Mouse (Mus musculus) MEL (cell line): ENCODE measurements around the gene Agpat1. TPM values are rescaled to one million over a fixed set of nuclear protein-coding genes. Genes with fewer than 3 reads are reported as not detected.
A peak's percentile ranks its signal among the peaks of the same experiment; 100 is the strongest.

ENCODE experiments used
- DNase-seq: peaks from one replicate; pipeline ENCODE4 v3.0.0; 2011; ENCODE audit warnings: low read depth, low spot score
- H3K27ac ChIP-seq: 2 replicates; pipeline ENCODE4 v1.5.1; 2012; ENCODE audit warnings: low read depth, mild to moderate bottlenecking, control low read depth, low read length, moderate library complexity; ENCODE audit not compliant: control insufficient read depth
- H3K27me3 ChIP-seq, 2 experiments: fragments of 150-350 bp in 1 of 2; sonication (generic) in 1 of 2; 2 replicates each; pipeline ENCODE4 v1.6.1; 2012; ENCODE audit warnings: low read length in 2 of 2, mild to moderate bottlenecking in 2 of 2, improper control_type of control experiment in 1 of 2, moderate library complexity in 1 of 2; ENCODE audit not compliant: insufficient read depth in 2 of 2, control insufficient read depth in 1 of 2
- H3K36me3 ChIP-seq, 2 experiments: 2 replicates each; pipeline ENCODE4 v1.6.1; 2012 to 2014; ENCODE audit warnings: low read length in 2 of 2, improper control_type of control experiment in 1 of 2, inconsistent platforms in 1 of 2, mild to moderate bottlenecking in 1 of 2; ENCODE audit not compliant: insufficient read depth in 2 of 2, control insufficient read depth in 1 of 2
- H3K4me1 ChIP-seq, 2 experiments: fragments of 150-350 bp in 1 of 2; sonication (generic) in 1 of 2; 2 replicates each; pipeline ENCODE4 v1.6.1; 2012; ENCODE audit warnings: low read length in 2 of 2, improper control_type of control experiment in 1 of 2, mild to moderate bottlenecking in 1 of 2; ENCODE audit not compliant: insufficient read depth in 2 of 2, control insufficient read depth in 1 of 2
- H3K4me3 ChIP-seq, 2 experiments: fragments of 150-350 bp in 1 of 2; sonication (generic) in 1 of 2; 2 replicates each; pipeline ENCODE4 v1.5.1; 2012; ENCODE audit warnings: low read depth in 2 of 2, low read length in 2 of 2, mild to moderate bottlenecking in 2 of 2, moderate library complexity in 2 of 2, control low read depth in 1 of 2, improper control_type of control experiment in 1 of 2; ENCODE audit not compliant: control insufficient read depth in 1 of 2, insufficient read depth in 1 of 2
- H3K79me2 ChIP-seq: 2 replicates; pipeline ENCODE4 v1.6.1; 2012; ENCODE audit warnings: mild to moderate bottlenecking, low read length, moderate library complexity; ENCODE audit not compliant: control insufficient read depth, poor library complexity, insufficient read depth
- H3K9ac ChIP-seq: 2 replicates; pipeline ENCODE4 v1.6.1; 2012; ENCODE audit warnings: low read depth, mild to moderate bottlenecking, control low read depth, low read length, moderate library complexity; ENCODE audit not compliant: control insufficient read depth, poor library complexity, severe bottlenecking
- H3K9me3 ChIP-seq: fragments of 150-350 bp; sonication (generic); replicated peaks from 2 replicates; pipeline ENCODE4 v1.6.1; 2012; ENCODE audit warnings: mild to moderate bottlenecking, low read length, improper control_type of control experiment, moderate library complexity; ENCODE audit not compliant: insufficient read depth
- BHLHE40 ChIP-seq: IDR thresholded peaks from 2 replicates; pipeline ENCODE4 v1.6.1; 2012; ENCODE audit warnings: low read depth, mild to moderate bottlenecking, inconsistent platforms, low read length, improper control_type of control experiment, borderline replicate concordance
- CHD2 ChIP-seq: IDR thresholded peaks from 2 replicates; pipeline ENCODE4 v1.6.1; 2011; ENCODE audit warnings: low read length, improper control_type of control experiment
- E2F4 ChIP-seq: IDR thresholded peaks from 2 replicates; pipeline ENCODE4 v1.6.1; 2011; ENCODE audit warnings: low read depth, low read length, improper control_type of control experiment, borderline replicate concordance
- ELF1 ChIP-seq: IDR thresholded peaks from 2 replicates; pipeline ENCODE4 v1.6.1; 2014; ENCODE audit warnings: low read depth, mild to moderate bottlenecking, inconsistent platforms, low read length, improper control_type of control experiment, moderate library complexity
- EP300 ChIP-seq, 2 experiments: IDR thresholded peaks; 2 replicates each; pipeline ENCODE4 v1.6.1; 2011; ENCODE audit warnings: improper control_type of control experiment in 2 of 2, low read length in 2 of 2, low read depth in 1 of 2, mild to moderate bottlenecking in 1 of 2
- ETS1 ChIP-seq: IDR thresholded peaks from 2 replicates; pipeline ENCODE4 v1.6.1; 2012; ENCODE audit warnings: low read depth, mild to moderate bottlenecking, inconsistent platforms, low read length, improper control_type of control experiment, moderate library complexity
- GABPA ChIP-seq: IDR thresholded peaks from 2 replicates; pipeline ENCODE4 v1.6.1; 2012; ENCODE audit warnings: low read depth, mild to moderate bottlenecking, inconsistent platforms, low read length, improper control_type of control experiment, moderate library complexity
- HCFC1 ChIP-seq: IDR thresholded peaks from 2 replicates; pipeline ENCODE4 v1.6.1; 2012; ENCODE audit warnings: low read depth, mild to moderate bottlenecking, inconsistent platforms, low read length, improper control_type of control experiment, moderate library complexity
- JUND ChIP-seq: IDR thresholded peaks from 2 replicates; pipeline ENCODE4 v1.6.1; 2011; ENCODE audit warnings: low read depth, mild to moderate bottlenecking, improper control_type of control experiment, low read length
- MAFK ChIP-seq: IDR thresholded peaks from 2 replicates; pipeline ENCODE4 v1.6.1; 2011; ENCODE audit warnings: low read depth, mild to moderate bottlenecking, low read length, improper control_type of control experiment, borderline replicate concordance
- MAZ ChIP-seq: IDR thresholded peaks from 2 replicates; pipeline ENCODE4 v1.6.1; 2012; ENCODE audit warnings: low read depth, mild to moderate bottlenecking, inconsistent platforms, low read length, improper control_type of control experiment
- MEF2A ChIP-seq: IDR thresholded peaks from 2 replicates; pipeline ENCODE4 v1.6.1; 2014; ENCODE audit warnings: low read depth, mild to moderate bottlenecking, inconsistent platforms, low read length, improper control_type of control experiment; ENCODE audit not compliant: poor library complexity, insufficient replicate concordance, severe bottlenecking; ENCODE audit errors: extremely low read depth
- MXI1 ChIP-seq: IDR thresholded peaks from 2 replicates; pipeline ENCODE4 v1.6.1; 2011; ENCODE audit warnings: mild to moderate bottlenecking, low read depth, low read length, improper control_type of control experiment
- MYB ChIP-seq: IDR thresholded peaks from 2 replicates; pipeline ENCODE4 v1.6.1; 2011; ENCODE audit warnings: mild to moderate bottlenecking, low read depth, low read length, improper control_type of control experiment
- NELFE ChIP-seq: IDR thresholded peaks from 2 replicates; pipeline ENCODE4 v1.6.1; 2011; ENCODE audit warnings: low read depth, low read length, improper control_type of control experiment
- POLR2A ChIP-seq, 2 experiments: IDR thresholded peaks; 2 replicates each; pipeline ENCODE4 v1.6.1; 2011 to 2012; ENCODE audit warnings: low read length in 2 of 2, mild to moderate bottlenecking in 2 of 2, control low read depth in 1 of 2, improper control_type of control experiment in 1 of 2, low read depth in 1 of 2, moderate library complexity in 1 of 2; ENCODE audit not compliant: control insufficient read depth in 1 of 2, insufficient read depth in 1 of 2, poor library complexity in 1 of 2
- POLR2AphosphoS5 ChIP-seq: IDR thresholded peaks from 2 replicates; pipeline ENCODE4 v1.6.1; 2012; ENCODE audit warnings: low read depth, borderline replicate concordance, mild to moderate bottlenecking, inconsistent platforms, low read length, moderate library complexity, mixed read lengths
- SMC3 ChIP-seq: IDR thresholded peaks from 2 replicates; pipeline ENCODE4 v1.6.1; 2011; ENCODE audit warnings: low read depth, low read length, improper control_type of control experiment
- TBP ChIP-seq: IDR thresholded peaks from 2 replicates; pipeline ENCODE4 v1.8.0; 2011; ENCODE audit warnings: low read depth, low read length, improper control_type of control experiment
- UBTF ChIP-seq: IDR thresholded peaks from 2 replicates; pipeline ENCODE4 v1.6.1; 2012; ENCODE audit warnings: low read depth, mild to moderate bottlenecking, inconsistent platforms, low read length, improper control_type of control experiment, moderate library complexity, borderline replicate concordance; ENCODE audit not compliant: insufficient read depth
- ZKSCAN1 ChIP-seq: IDR thresholded peaks from 2 replicates; pipeline ENCODE4 v1.6.1; 2012; ENCODE audit warnings: low read depth, mild to moderate bottlenecking, inconsistent platforms, low read length, improper control_type of control experiment, moderate library complexity
- ZMIZ1 ChIP-seq: IDR thresholded peaks from 2 replicates; pipeline ENCODE4 v1.6.1; 2012; ENCODE audit warnings: low read depth, mild to moderate bottlenecking, inconsistent platforms, low read length, improper control_type of control experiment, moderate library complexity
- ZNF384 ChIP-seq: IDR thresholded peaks from 2 replicates; pipeline ENCODE4 v1.6.1; 2012; ENCODE audit warnings: low read depth, mild to moderate bottlenecking, inconsistent platforms, low read length, improper control_type of control experiment
- polyA plus RNA-seq, 2 experiments: library from polyadenylated mRNA; stranded (reverse) in 1 of 2; unstranded in 1 of 2; fragments of >175 nt in 1 of 2; fragments of >200 nt in 1 of 2; gene quantifications; 2 replicates each; pipeline versions ENCODE4 v1.2.1 to v1.2.4; 2012; ENCODE audit warnings: low replicate concordance in 2 of 2, low read depth in 1 of 2; ENCODE audit not compliant: insufficient read length in 2 of 2, insufficient read depth in 1 of 2, missing spikeins in 1 of 2
- total RNA-seq: library from RNA; depleted of rRNA; stranded (reverse); fragments of 300-350 nt; gene quantifications from 2 replicates; pipeline ENCODE4 v1.2.3, GENCODE M21; 2012

Agpat1 gene
- total and polyA plus RNA-seq, 3 experiments, result 85.2 to 153 TPM; not detected in 1

DNA sequence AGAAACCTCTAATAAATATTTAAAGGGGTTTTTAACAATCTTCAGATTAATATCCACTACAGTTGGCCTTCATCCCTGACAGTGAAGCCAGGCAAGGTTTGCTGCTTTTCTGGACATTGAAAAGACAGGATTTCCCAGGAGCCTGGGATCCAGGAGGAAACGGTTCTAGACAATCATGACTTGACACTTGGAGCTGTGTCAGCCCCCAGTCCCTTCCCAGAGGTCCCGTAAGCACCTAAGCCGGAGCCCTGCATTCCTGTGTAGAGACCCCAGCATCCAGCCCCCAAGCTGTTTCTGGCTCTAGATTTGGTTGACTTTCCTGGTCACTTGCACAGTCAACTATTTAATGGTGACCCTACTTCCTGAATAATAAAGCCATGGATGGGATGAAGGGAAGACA lies 54.5 kb downstream of the Agpat1 start:
- Histone ChIP-seq H3K36me3 (peaks cover 0 to 3% of the 10 kb centered on the region in 2 experiments; a peak in 1 of 4 replicates), H3K27me3 (no peaks in the 10 kb centered on the region), H3K4me1 (peaks cover 0 to 23% of the 10 kb centered on the region in 2 experiments; a peak in 3 of 4 replicates), H3K79me2 (no peaks in the 10 kb centered on the region), H3K9me3 (no peaks in the 10 kb centered on the region), H3K9ac (no peak overlapping the region), H3K27ac (no peak overlapping the region), H3K4me3 (no peak overlapping the region)
- TF ChIP-seq ETS1 (no peak), CHD2 (no peak), MEF2A (no peak), EP300 (IDR thresholded peaks at IDR 0.05; ENCODE audit: low read depth in 1 of 2, low read length in 2 of 2) (no peak), ZKSCAN1 (no peak), GABPA (no peak), HCFC1 (no peak), MYB (no peak), ELF1 (no peak), MAFK (no peak), ZMIZ1 (no peak), UBTF (no peak)
- DNase-seq, result no peak

DNA sequence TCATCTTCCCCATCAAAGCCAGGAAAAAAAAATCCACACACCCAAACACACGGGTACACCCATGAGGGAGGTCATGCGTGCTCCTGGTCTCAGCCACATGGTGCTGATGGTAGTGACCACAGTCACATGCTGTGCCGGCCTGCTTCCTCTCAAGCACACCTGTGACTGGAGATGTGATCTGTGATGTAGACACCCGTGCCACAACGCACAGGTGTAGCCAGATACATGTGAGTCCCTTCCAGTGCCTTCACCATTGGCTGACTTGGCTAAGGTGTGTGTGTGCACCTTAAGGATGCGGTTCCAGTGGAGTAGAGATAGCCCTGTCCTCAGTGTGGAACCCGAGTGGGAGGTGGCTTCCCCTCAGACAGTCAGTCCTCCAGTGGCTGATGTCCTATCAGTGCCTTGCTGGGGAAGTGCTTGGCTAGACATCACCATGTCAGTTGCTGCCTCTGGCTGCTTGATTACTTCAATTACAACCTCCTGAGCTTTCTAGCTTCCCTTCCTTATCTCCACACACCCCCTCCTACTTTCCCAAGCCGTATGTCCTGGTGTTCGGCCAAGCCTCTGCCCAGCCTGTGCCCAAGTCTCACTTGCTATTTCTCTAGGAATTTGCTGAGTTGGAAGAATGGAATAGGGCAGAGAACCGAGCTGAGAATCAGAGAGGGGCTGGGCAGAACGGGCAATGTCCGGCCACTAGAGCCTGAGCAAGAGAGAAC lies 55.3 kb downstream of the Agpat1 start:
- TF ChIP-seq POLR2A (IDR thresholded peaks at IDR 0.05; ENCODE audit: control insufficient read depth in 1 of 2, insufficient read depth in 1 of 2, low read depth in 1 of 2, low read length in 2 of 2, poor library complexity in 1 of 2) (no peak), NELFE (no peak), SMC3 (no peak), UBTF (no peak), ZMIZ1 (no peak), MAFK (no peak), JUND (no peak), MAZ (no peak), GABPA (no peak), BHLHE40 (no peak), TBP (no peak), MXI1 (no peak), ZNF384 (no peak), E2F4 (no peak), POLR2AphosphoS5 (no peak; the same call in 1 of the 2 replicates), MEF2A (no peak)
- H3K27me3 ChIP-seq, result no peaks in the 10 kb centered on the region

More for the DNA sequence above, 55.3 kb downstream of the Agpat1 start:
- H3K9me3 ChIP-seq, result no peaks in the 10 kb centered on the region
- H3K9ac ChIP-seq, result peak overlapping the region; percentile 21
- H3K4me3 ChIP-seq, result peak overlapping the region in 1 of 2 experiments; percentile 64; a peak in 2 of 4 replicates
- H3K4me1 ChIP-seq, result peaks cover 0 to 23% of the 10 kb centered on the region in 2 experiments; a peak in 3 of 4 replicates
- DNase-seq, result peak; percentile 80
- H3K36me3 ChIP-seq, result peaks cover 0 to 3% of the 10 kb centered on the region in 2 experiments; a peak in 1 of 4 replicates
- 0 out of 2 replicates have a peak overlapping the region, but pooled peaks have one; percentile 6 for H3K27ac ChIP-seq
- no peaks in the 10 kb centered on the region for H3K79me2 ChIP-seq
